Mouse (Mus musculus): ENCODE measurements around the gene Det1.

- TF ChIP-seq POLR2A (IDR thresholded peaks at IDR 0.05; ENCODE audit: borderline replicate concordance, extremely low read depth, low read depth, low read length) (no peak), CTCF (IDR thresholded peaks at IDR 0.05; ENCODE audit: insufficient read depth, low read length) (peak; percentile 62)
Measured at GRCm38 (mm10) chr7:78791359-78792222, 55.5 kb downstream of the Det1 start.

All from lung, adult 2 months (tissue).